Mouse (Mus musculus) erythroblast, embryonic 14.5 days (primary cell): ENCODE results near the gene Shisal1.

ENCODE experiments used
- GATA1 ChIP-seq: IDR thresholded peaks from 2 replicates; pipeline ENCODE4 v1.6.1; 2012; ENCODE audit warnings: low read length, inconsistent platforms, mixed read lengths
- TAL1 ChIP-seq: IDR thresholded peaks from 3 replicates; pipeline ENCODE4 v1.6.1; 2012; ENCODE audit warnings: low read length, inconsistent platforms, mixed read lengths

DNA sequence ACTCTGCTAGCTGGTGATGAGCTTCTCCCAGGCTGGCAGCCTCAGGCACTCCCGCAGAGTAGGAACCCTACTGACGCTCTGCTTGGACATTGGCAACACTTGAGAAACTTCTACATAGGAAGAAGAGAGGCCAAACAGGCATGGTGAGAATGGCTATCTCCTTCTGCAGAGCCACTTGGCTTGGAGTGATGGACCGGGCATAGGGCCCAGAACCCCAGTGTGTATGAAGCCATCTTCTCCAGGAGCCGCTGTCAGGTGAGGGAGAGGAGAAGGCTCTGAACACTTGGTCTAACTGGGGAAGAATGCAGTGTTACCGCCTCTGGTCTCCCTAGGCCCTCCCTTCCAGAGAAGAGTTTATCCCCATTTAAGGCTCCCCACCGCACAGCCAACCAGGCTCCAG lies 19.3 kb downstream of the Shisal1 start:
- no peak for TF ChIP-seq GATA1
- TF ChIP-seq TAL1 = no peak
